Mouse (Mus musculus) lung, postnatal 0 days (tissue): ENCODE measurements at regions not wholly inside any gene's neighbourhood (a gene's known extent, or its start where the extent isn't known, plus 50 kb on each side); places are given as distances from the start of the nearest gene placed in this dataset.

Experiments used
- CTCF ChIP-seq: IDR thresholded peaks from 2 replicates; pipeline ENCODE4 v1.5.1; 2016; ENCODE audit warnings: antibody characterized with exemption, mild to moderate bottlenecking
- EP300 ChIP-seq: IDR thresholded peaks from 2 replicates; pipeline ENCODE4 v1.6.1; 2016; ENCODE audit warnings: antibody characterized with exemption, mild to moderate bottlenecking, control low read depth

- TF ChIP-seq CTCF (no peak), EP300 (no peak)
Measured at GRCm38 (mm10) chr19:54117676-54118075, 73.7 kb downstream of the Adra2a start.
